Mouse (Mus musculus) limb, embryonic 14.5 days (tissue): ENCODE results near the gene Tuba1b. TPM values are rescaled to one million over a fixed set of nuclear protein-coding genes. Genes with fewer than 3 reads are reported as not detected.
"Not testable (repeated sequence)": the region's sequence is repeated elsewhere in the genome, so short reads cannot be mapped to it uniquely, and the experiment has no call there.

Experiments used
- ATAC-seq: fragments of 200-750 bp; cut with Nextera tagmentation; 2 replicates; pipeline ENCODE4 v1.8.0; 2017; ENCODE audit warnings: low read depth, moderate number of reproducible peaks, moderate TSS enrichment; ENCODE audit not compliant: low FRiP score
- DNase-seq: peaks from one replicate; pipeline ENCODE4 v3.0.0-alpha.2; 2015; ENCODE audit warnings: low spot score
- H3K27ac ChIP-seq: fragments of 300-500 bp; sonication (generic); replicated peaks from 2 replicates; pipeline ENCODE4 v1.5.1; 2014; ENCODE audit warnings: low read depth, mild to moderate bottlenecking, low read length, moderate library complexity, mixed read lengths
- H3K27me3 ChIP-seq: fragments of 300-500 bp; sonication (generic); 2 replicates; pipeline ENCODE4 v1.6.1; 2014; ENCODE audit warnings: low read length, mixed read lengths; ENCODE audit not compliant: control insufficient read depth, insufficient read depth
- H3K36me3 ChIP-seq: fragments of 300-500 bp; sonication (generic); 2 replicates; pipeline ENCODE4 v1.6.1; 2014; ENCODE audit warnings: mild to moderate bottlenecking, low read length, moderate library complexity, mixed read lengths; ENCODE audit not compliant: control insufficient read depth, insufficient read depth
- H3K4me1 ChIP-seq: fragments of 300-500 bp; sonication (generic); 2 replicates; pipeline ENCODE4 v1.6.1; 2014; ENCODE audit warnings: antibody characterized with exemption, low read length, mixed read lengths; ENCODE audit not compliant: control insufficient read depth, insufficient read depth
- H3K4me2 ChIP-seq: fragments of 300-500 bp; sonication (generic); replicated peaks from 2 replicates; pipeline ENCODE4 v1.6.1; 2014; ENCODE audit warnings: low read depth, mild to moderate bottlenecking, low read length, moderate library complexity; ENCODE audit not compliant: severe bottlenecking
- H3K4me3 ChIP-seq: fragments of 300-500 bp; sonication (generic); replicated peaks from 2 replicates; pipeline ENCODE4 v1.5.1; 2014; ENCODE audit warnings: low read length
- H3K9ac ChIP-seq: fragments of 300-500 bp; sonication (generic); 2 replicates; pipeline ENCODE4 v1.6.1; 2014; ENCODE audit warnings: mild to moderate bottlenecking, low read depth, low read length, moderate library complexity; ENCODE audit not compliant: severe bottlenecking
- H3K9me3 ChIP-seq: fragments of 300-500 bp; sonication (generic); 2 replicates; pipeline ENCODE4 v1.6.1; 2016; ENCODE audit warnings: low read length; ENCODE audit not compliant: control insufficient read depth
- POLR2A ChIP-seq: fragments of 200-500 bp; IDR thresholded peaks from 2 replicates; pipeline ENCODE4 v1.8.0; 2012; ENCODE audit warnings: inconsistent platforms, mild to moderate bottlenecking, moderate library complexity, borderline replicate concordance; ENCODE audit not compliant: insufficient read depth, insufficient read length; ENCODE audit errors: extremely low read depth
- WGBS: fragments of 180-500 bp; shearing (Covaris S2); extraction: QIAGEN DNeasy Blood & Tissue Kit; methylation state at CpG from one replicate; pipeline ENCODE4 v1.1.7; 2014; 5-methylcytosine and 5-hydroxymethylcytosine counted together
- polyA plus RNA-seq, 2 experiments: library from polyadenylated mRNA; depleted of rRNA in 1 of 2; stranded (reverse) in 1 of 2; unstranded in 1 of 2; fragments of >200 nt; fragmentation: Nextera tagmentation in 1 of 2; extraction: Ambion mirVana in 1 of 2; gene quantifications; 2 replicates each; pipeline versions ENCODE4 v1.2.1 to v1.2.3; 2012 to 2014

The Tuba1b gene
- polyA plus RNA-seq, 2 experiments: 1,587 to 2,384 TPM

- H3K4me2 ChIP-seq: peak overlapping the region; percentile 72
- H3K4me1 ChIP-seq: peaks cover 12% of the 10 kb centered on the region
- DNase-seq (peak; percentile 17), ATAC-seq (no peak)
- 20% methylated on average over 5 of the region's 5 CpGs for WGBS
- peak overlapping the region; percentile 48; the same call in 1 of the 2 replicates for H3K27ac ChIP-seq
- H3K4me3 ChIP-seq: peak overlapping the region; percentile 72
- H3K36me3 ChIP-seq: peaks cover 15% of the 10 kb centered on the region
- no peak for TF ChIP-seq POLR2A
- H3K9ac ChIP-seq: peak overlapping the region; percentile 91
- H3K9me3 ChIP-seq: no peaks in the 10 kb centered on the region
- H3K27me3 ChIP-seq: no peaks in the 10 kb centered on the region
Observed at GRCm38 (mm10) chr15:98952063-98952455, 17.7 kb upstream of the Tuba1b start.

GRCm38 (mm10) chr15:98951122-98952062 is 17.0 kb upstream of the Tuba1b start:
- DNase-seq: peak; percentile 15
- 91% methylated on average over 11 of the region's 15 CpGs for WGBS
- ATAC-seq, H3K27ac ChIP-seq, H3K9me3 ChIP-seq, H3K27me3 ChIP-seq: not testable (repeated sequence)
- Histone ChIP-seq H3K36me3 (peaks cover 15% of the 10 kb centered on the region), H3K4me2 (peak overlapping the region; percentile 72), H3K4me3 (peak overlapping the region; percentile 72), H3K4me1 (peaks cover 12% of the 10 kb centered on the region), H3K9ac (peak overlapping the region; percentile 91; the same call in 1 of the 2 replicates)

GRCm38 (mm10) chr15:98949607-98949892 is 15.2 kb upstream of the Tuba1b start:
- peaks cover 8% of the 10 kb centered on the region; the same call in 1 of the 2 replicates for H3K4me1 ChIP-seq
- no peaks in the 10 kb centered on the region for H3K27me3 ChIP-seq
- H3K4me3 ChIP-seq: no peak overlapping the region
- no peaks in the 10 kb centered on the region for H3K9me3 ChIP-seq
- H3K4me2 ChIP-seq: no peak overlapping the region
- H3K9ac ChIP-seq: no peak overlapping the region
- WGBS: 66% methylated on average over 3 of the region's 3 CpGs
- ATAC-seq (no peak), DNase-seq (no peak)
- H3K36me3 ChIP-seq: peaks cover 15% of the 10 kb centered on the region
- no peak for TF ChIP-seq POLR2A
- no peak overlapping the region for H3K27ac ChIP-seq

GRCm38 (mm10) chr15:98948857-98949606 is 14.7 kb upstream of the Tuba1b start:
- H3K4me1 ChIP-seq: peaks cover 5% of the 10 kb centered on the region; the same call in 1 of the 2 replicates
- no peak for DNase-seq

GRCm38 (mm10) chr15:98948382-98948781 is 14.0 kb upstream of the Tuba1b start:
- no peak overlapping the region for H3K9ac ChIP-seq
- no peaks in the 10 kb centered on the region for H3K27me3 ChIP-seq
- TF ChIP-seq POLR2A: no peak

More at GRCm38 (mm10) chr15:98948857-98949606, 14.7 kb upstream of the Tuba1b start:
- H3K27ac ChIP-seq: no peak overlapping the region
- H3K9ac ChIP-seq: no peak overlapping the region
- ATAC-seq: no peak
- H3K36me3 ChIP-seq: peaks cover 15% of the 10 kb centered on the region
- no peak overlapping the region for H3K4me2 ChIP-seq
- no peak overlapping the region for H3K4me3 ChIP-seq
- TF ChIP-seq POLR2A: no peak
- H3K9me3 ChIP-seq: no peaks in the 10 kb centered on the region
- H3K27me3 ChIP-seq: no peaks in the 10 kb centered on the region
- WGBS: 75% methylated on average over 6 of the region's 6 CpGs

More at GRCm38 (mm10) chr15:98948382-98948781, 14.0 kb upstream of the Tuba1b start:
- H3K9me3 ChIP-seq: no peaks in the 10 kb centered on the region
- no peak overlapping the region for H3K4me3 ChIP-seq
- peaks cover 3% of the 10 kb centered on the region; the same call in 1 of the 2 replicates for H3K4me1 ChIP-seq
- no peak overlapping the region for H3K4me2 ChIP-seq
- ATAC-seq: no peak
- H3K36me3 ChIP-seq: peaks cover 15% of the 10 kb centered on the region
- H3K27ac ChIP-seq: no peak overlapping the region
- DNase-seq: no peak
